Mouse (Mus musculus) mouse trophoblast stem cell (cell line): ENCODE measurements around the gene Ss18l2.

Source experiments
- in situ Hi-C, 2 experiments: fragments of 300-500 bp; cut with MseI, MboI; formaldehyde crosslinking; loops; 2 replicates in 1 of 2; 3 replicates in 1 of 2; pipeline ENCODE4 v1.15.1; 2025

The Ss18l2 gene

DNA sequence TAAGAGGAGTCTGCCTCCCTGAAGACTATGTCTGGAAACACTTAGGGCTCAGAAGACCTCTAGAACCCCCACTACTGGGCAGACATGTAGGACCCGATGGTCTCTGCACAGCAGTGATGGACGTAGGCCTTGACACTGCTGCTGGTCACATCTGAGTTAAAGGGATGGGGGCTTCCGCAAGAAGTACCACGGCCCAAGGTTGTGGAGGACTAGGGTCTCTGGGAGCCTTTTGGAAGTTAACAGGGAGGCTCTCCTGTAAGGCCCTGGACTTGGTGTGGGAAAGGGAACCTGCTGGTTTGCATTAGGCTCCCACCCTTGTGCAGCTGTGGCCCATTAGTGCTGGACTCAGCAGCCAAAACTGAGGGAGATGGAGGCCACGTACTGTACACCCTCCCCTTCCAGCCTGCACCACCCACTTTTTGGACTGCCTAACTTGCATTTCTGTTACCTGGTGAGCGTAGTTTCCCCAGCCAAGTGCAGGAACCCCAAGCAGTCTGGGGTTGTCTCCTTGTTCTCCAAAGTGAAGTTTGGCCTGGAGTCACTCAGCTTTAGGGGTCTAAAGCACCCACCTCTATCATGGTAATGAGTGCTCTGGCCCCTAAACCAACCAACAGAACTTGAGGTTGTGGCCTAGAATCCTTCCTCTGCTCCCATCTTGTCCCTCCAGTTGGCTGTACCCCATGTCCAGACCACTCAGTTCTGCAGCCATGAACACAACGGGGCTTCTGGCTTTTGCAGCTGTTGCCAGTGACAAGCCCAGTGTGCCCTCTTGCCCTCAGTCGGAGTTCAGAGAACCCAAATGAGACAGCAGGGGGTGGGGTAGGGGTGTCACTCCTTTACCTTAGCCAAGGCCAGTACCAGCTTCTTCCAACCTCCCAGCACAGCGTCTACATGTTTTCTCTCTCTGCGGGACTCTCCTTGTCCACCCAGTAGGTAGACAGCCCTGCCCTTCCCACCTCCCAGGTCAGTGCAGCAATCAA is 48.0 kb downstream of the Ss18l2 start:
- in situ Hi-C loops = no loop called here

DNA sequence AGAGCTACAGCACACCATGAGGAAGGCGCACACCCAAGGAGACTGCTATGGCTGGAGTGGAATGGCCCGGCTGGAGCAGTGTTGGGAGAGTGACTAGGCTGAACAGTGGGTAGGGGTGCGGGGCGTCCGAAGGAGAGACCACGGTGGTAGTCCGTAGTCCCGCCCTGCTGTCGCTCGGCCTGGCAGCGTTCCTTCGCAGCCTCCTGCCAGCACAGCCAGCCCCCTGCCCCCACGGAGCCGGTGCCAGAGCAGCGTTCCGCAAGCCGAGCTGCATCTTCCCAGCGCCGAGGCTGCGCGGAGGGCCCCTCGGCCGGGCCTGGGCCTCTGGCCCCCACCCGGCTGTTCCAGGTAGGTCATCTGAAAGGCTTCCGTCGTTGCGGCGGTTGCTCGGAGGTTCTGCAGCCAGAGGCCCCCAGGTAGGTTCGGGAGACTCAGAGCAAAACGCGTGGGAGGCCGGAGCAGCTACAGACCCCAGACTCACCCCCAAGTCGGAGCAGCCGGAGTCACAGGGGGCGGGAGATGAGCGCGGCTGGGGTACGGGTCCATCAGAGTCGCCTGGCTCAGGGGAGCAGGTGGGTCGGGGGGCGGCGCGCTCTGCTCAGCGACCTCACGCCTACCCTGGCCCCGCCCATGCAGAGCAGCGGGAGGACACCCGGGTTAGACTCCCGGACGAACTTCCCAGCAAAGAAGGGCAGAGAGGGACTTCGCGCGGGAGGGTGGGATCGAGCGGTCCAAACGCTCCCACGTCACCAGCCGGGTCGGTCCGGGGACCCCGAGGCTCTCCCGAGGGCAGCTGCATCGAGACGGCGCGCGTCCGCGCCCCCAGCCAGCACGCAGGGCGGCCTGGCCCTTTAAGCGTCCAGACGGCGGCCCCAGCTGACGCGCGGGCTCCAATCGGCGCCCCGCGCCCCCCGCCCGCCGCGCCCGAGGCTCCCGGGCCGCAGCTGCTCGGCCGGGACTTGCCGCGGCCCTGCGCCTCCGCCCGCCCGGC is 49.3 kb downstream of the Ss18l2 start, which contains the start of gene Zfp651:
Gene Zfp651, plus strand, starts transcription at position 240 of the 991 bp plus-strand sequence.
- in situ Hi-C loops = no loop called here

DNA sequence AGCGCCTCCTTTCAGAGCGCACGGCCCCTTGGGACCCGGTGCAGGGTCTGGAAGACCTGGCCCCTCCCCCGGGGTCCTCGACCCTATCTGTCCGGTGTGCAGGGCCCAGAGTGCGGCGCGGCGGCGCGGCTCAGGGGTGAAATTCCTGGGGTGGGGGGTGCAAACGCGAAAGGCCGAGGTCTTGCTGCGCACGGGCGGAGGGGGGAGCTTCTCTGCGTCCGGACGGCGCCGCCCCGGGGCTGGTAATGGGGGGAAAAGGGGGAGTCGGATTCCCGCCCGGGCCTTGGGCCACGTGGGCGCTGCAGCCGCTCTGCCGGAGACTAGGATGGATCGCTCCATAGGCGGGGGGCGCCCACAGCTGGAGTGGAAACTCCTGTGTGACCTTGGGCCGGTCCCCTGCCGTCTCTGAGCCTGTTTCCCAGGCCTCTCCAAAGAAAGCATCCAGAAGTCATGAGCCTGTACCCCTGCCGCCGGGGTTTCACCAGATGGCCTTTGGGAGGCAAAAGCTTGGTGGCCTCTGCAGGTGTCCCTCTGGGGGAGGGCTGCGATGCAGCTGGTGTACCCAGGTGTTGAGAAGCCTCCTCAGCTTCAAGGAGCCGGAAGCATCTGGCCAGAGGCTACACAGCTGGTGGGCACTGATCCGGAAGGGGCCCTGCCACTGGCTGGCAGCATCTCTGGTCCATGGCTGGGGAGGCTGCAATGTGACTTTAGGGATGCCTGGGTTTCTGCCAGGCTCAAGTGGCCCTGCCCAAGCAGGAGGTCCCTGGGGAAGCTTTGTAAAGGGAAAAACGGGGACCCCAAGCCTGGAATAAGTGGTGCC is 50.4 kb downstream of the Ss18l2 start:
- in situ Hi-C loops = no loop called here

DNA sequence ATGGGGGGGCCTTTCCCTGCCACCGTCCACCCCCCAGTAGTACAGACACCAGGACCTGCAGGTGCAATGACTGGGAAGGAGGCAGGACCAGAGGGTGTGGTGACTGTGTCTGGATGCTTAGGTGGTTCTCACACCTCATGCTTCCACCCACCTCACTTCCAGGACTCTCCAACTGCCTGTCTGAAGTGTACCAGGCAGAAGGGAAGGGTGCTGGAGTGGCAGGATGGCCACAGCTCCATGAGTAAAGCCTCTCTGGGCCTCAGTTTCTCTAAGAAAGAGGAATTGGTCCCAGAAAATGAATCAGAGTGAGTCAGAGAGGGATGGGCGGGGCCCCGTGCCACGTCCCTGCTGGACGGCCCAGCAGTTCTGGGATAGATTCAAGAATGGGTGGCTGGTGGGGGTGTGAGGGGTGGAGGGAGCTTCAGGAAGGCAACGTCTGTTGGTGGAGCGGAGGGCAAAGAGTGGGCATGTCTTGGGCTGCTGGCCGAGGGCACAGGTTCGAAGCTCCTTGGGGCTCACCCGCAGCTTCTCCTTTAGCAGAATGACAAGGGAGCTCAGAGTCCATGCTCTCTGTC is 51.0 kb downstream of the Ss18l2 start:
- in situ Hi-C loops = no loop called here

DNA sequence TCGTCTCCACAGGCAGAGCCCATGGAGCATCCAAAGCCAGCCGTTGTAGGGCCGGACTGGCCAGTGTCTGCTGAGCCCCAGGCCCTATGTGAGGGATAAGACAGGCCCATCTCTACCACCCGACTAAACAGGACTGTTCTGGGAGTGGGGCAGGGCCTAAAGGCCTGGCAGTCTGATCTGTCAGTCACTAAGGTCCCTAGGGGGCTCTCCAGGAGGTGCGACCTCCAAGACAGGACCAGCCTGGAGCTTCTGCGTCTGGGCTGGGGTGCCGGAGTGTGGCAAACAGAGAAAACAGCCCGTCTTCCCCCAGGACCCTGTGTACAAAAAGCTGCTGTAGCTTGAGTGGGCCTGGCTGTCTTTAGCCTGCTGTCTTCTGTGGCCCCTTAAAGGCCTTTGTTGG is 51.7 kb downstream of the Ss18l2 start:
- in situ Hi-C loops = no loop called here

DNA sequence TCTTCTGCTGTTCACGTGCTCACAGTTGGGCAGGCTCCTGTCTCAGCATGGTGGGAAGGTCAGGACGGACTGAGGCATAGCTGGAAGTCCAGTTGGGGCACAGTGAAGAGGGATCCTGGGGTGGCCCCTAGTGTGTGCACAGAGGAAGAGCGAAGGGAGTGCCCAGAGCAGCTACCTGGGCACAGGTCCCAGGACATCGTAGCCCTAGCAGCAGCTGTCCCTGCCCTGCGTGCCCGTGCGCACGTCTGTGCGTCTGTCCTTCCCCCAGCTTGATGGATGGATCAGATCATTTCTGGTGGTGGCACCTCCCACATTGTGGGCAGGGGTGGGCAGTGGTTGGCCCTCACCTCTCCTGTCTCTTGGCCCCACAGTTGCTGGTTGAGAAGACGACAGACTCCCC is 52.1 kb downstream of the Ss18l2 start:
- in situ Hi-C loops = no loop called here

DNA sequence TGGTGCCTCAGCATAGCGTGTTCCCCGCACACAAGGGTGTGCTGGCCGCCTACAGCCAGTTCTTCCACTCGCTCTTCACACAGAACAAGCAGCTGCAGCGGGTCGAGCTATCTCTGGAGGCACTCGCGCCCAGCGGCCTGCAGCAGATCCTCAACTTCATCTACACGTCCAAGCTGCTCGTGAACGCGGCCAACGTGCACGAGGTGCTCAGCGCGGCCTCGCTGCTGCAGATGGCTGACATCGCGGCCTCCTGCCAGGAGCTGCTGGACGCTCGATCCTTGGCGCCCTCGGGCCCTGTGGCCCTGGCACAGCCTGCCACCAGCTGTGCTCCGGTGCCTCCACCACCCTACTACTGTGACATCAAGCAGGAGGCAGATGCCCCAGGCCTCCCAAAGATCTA is 52.6 kb downstream of the Ss18l2 start:
- in situ Hi-C loops = no loop called here
